Mouse (Mus musculus) midbrain, embryonic 14.5 days (tissue): ENCODE data around the gene Pgpep1. TPM values are rescaled to one million over a fixed set of nuclear protein-coding genes. Genes with fewer than 3 reads are reported as not detected.

ENCODE experiments used
- ATAC-seq: fragments of 200-750 bp; cut with Nextera tagmentation; 2 replicates; pipeline ENCODE4 v1.8.0; 2017; ENCODE audit warnings: moderate number of reproducible peaks, moderate library complexity; ENCODE audit not compliant: low FRiP score, low TSS enrichment
- DNase-seq: peaks from one replicate; pipeline ENCODE4 v3.0.0-alpha.2; 2015
- H3K27ac ChIP-seq: fragments of 300-500 bp; sonication (generic); replicated peaks from 2 replicates; pipeline ENCODE4 v1.5.1; 2014; ENCODE audit warnings: mild to moderate bottlenecking, low read depth, low read length, moderate library complexity
- H3K27me3 ChIP-seq: fragments of 300-500 bp; sonication (generic); 2 replicates; pipeline ENCODE4 v1.6.1; 2014; ENCODE audit warnings: low read length, control low read depth, mixed read lengths; ENCODE audit not compliant: control insufficient read depth, insufficient read depth
- H3K36me3 ChIP-seq: fragments of 300-500 bp; sonication (generic); 2 replicates; pipeline ENCODE4 v1.6.1; 2014; ENCODE audit warnings: low read length, control low read depth; ENCODE audit not compliant: control insufficient read depth, insufficient read depth
- H3K4me1 ChIP-seq: fragments of 300-500 bp; sonication (generic); 2 replicates; pipeline ENCODE4 v1.6.1; 2014; ENCODE audit warnings: mild to moderate bottlenecking, antibody characterized with exemption, low read length, control low read depth; ENCODE audit not compliant: control insufficient read depth, insufficient read depth
- H3K4me2 ChIP-seq: fragments of 300-500 bp; sonication (generic); 2 replicates; pipeline ENCODE4 v1.6.1; 2014; ENCODE audit warnings: mild to moderate bottlenecking, low read length, moderate library complexity
- H3K4me3 ChIP-seq: fragments of 300-500 bp; sonication (generic); replicated peaks from 2 replicates; pipeline ENCODE4 v1.5.1; 2014; ENCODE audit warnings: low read depth, low read length
- H3K9ac ChIP-seq: fragments of 300-500 bp; sonication (generic); replicated peaks from 2 replicates; pipeline ENCODE4 v1.6.1; 2014; ENCODE audit warnings: mild to moderate bottlenecking, low read length, moderate library complexity
- H3K9me3 ChIP-seq: fragments of 300-500 bp; sonication (generic); 2 replicates; pipeline ENCODE4 v1.6.1; 2016; ENCODE audit warnings: low read length, control low read depth, mixed read lengths; ENCODE audit not compliant: control insufficient read depth
- WGBS: fragments of 180-500 bp; shearing (Covaris S2); extraction: QIAGEN DNeasy Blood & Tissue Kit; methylation state at CpG from one replicate; pipeline ENCODE4 v1.1.7; 2014; 5-methylcytosine and 5-hydroxymethylcytosine counted together
- polyA plus RNA-seq: library from polyadenylated mRNA; unstranded; fragments of >200 nt; fragmentation: Nextera tagmentation; extraction: Ambion mirVana; gene quantifications from 2 replicates; pipeline ENCODE4 v1.2.1, GENCODE M21; 2014

Pgpep1 gene
- polyA plus RNA-seq, 1 experiment from 2014 or later, result 95.8 TPM

- no peak for DNase-seq
- Histone ChIP-seq H3K9me3 (no peaks in the 10 kb centered on the region), H3K9ac (no peak overlapping the region), H3K4me2 (no peak overlapping the region), H3K36me3 (peaks cover 23% of the 10 kb centered on the region), H3K27ac (no peak overlapping the region), H3K4me3 (no peak overlapping the region), H3K27me3 (no peaks in the 10 kb centered on the region), H3K4me1 (0 out of 2 replicates have a peak, but pooled peaks cover 4% of the 10 kb centered on the region)
- ATAC-seq, result no peak
- 81% methylated on average over 3 of the region's 3 CpGs for WGBS
Observed at GRCm38 (mm10) chr8:70681410-70681809, 21.2 kb upstream of the Pgpep1 start.

- Histone ChIP-seq H3K36me3 (peaks cover 23% of the 10 kb centered on the region), H3K4me2 (no peak overlapping the region), H3K4me1 (0 out of 2 replicates have a peak, but pooled peaks cover 4% of the 10 kb centered on the region), H3K27me3 (no peaks in the 10 kb centered on the region), H3K9me3 (no peaks in the 10 kb centered on the region), H3K27ac (no peak overlapping the region), H3K4me3 (no peak overlapping the region), H3K9ac (no peak overlapping the region)
- DNase-seq (no peak), ATAC-seq (no peak)
- WGBS, result 89% methylated on average over 3 of the region's 3 CpGs
Observed at GRCm38 (mm10) chr8:70680039-70680438, 19.9 kb upstream of the Pgpep1 start.

GRCm38 (mm10) chr8:70679404-70679803, 19.2 kb upstream of the Pgpep1 start:
- no peak for ATAC-seq
- no peak for DNase-seq
- no peaks in the 10 kb centered on the region for H3K27me3 ChIP-seq
- peaks cover 8% of the 10 kb centered on the region for H3K4me1 ChIP-seq
- no peak overlapping the region for H3K4me2 ChIP-seq
- no peak overlapping the region for H3K27ac ChIP-seq
- peaks cover 23% of the 10 kb centered on the region for H3K36me3 ChIP-seq
- no peak overlapping the region for H3K9ac ChIP-seq
- no peak overlapping the region for H3K4me3 ChIP-seq
- WGBS, result 89% methylated on average over 4 of the region's 4 CpGs
- H3K9me3 ChIP-seq, result no peaks in the 10 kb centered on the region

- DNase-seq (no peak), ATAC-seq (no peak)
- no peak overlapping the region for H3K9ac ChIP-seq
Observed at GRCm38 (mm10) chr8:70678679-70679078, 18.5 kb upstream of the Pgpep1 start.

GRCm38 (mm10) chr8:70677451-70678080, 17.4 kb upstream of the Pgpep1 start:
- Histone ChIP-seq H3K9ac (no peak overlapping the region), H3K9me3 (no peaks in the 10 kb centered on the region), H3K4me1 (peaks cover 12% of the 10 kb centered on the region), H3K4me2 (no peak overlapping the region), H3K36me3 (peaks cover 23% of the 10 kb centered on the region), H3K27ac (no peak overlapping the region), H3K27me3 (no peaks in the 10 kb centered on the region), H3K4me3 (no peak overlapping the region)
- 94% methylated on average over 15 of the region's 15 CpGs for WGBS
- no peak for DNase-seq
- no peak for ATAC-seq

More at GRCm38 (mm10) chr8:70678679-70679078, 18.5 kb upstream of the Pgpep1 start:
- Histone ChIP-seq H3K4me3 (no peak overlapping the region), H3K27ac (no peak overlapping the region), H3K9me3 (no peaks in the 10 kb centered on the region), H3K36me3 (peaks cover 23% of the 10 kb centered on the region), H3K4me1 (peaks cover 12% of the 10 kb centered on the region), H3K4me2 (no peak overlapping the region), H3K27me3 (no peaks in the 10 kb centered on the region)

DNA sequence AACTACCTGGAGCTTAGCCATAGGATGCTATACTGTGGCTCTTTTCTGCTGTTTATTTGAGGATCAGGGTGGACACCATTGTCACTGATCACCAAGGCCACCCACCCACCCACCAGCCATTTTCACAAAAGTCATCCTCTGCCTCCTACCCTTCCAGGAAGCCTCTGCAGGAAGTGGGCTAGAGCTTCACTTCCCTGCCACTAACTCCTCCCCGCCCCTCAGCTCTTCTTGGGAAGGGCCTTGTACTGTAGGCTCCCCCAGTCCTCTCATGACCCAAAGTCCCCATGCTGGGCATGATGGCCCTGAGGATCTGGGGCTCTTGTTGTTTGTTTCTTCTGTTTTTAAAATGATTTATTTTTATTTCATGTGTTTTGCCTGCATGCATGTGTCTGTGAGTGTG, 15.1 kb upstream of the Pgpep1 start:
- Histone ChIP-seq H3K9me3 (no peaks in the 10 kb centered on the region), H3K4me3 (no peak overlapping the region), H3K4me1 (peaks cover 12% of the 10 kb centered on the region), H3K4me2 (no peak overlapping the region), H3K36me3 (peaks cover 23% of the 10 kb centered on the region), H3K27me3 (no peaks in the 10 kb centered on the region), H3K27ac (no peak overlapping the region), H3K9ac (no peak overlapping the region)
- WGBS, result 100% methylated on average over 1 of the region's 1 CpGs
- no peak for DNase-seq
- no peak for ATAC-seq

DNA sequence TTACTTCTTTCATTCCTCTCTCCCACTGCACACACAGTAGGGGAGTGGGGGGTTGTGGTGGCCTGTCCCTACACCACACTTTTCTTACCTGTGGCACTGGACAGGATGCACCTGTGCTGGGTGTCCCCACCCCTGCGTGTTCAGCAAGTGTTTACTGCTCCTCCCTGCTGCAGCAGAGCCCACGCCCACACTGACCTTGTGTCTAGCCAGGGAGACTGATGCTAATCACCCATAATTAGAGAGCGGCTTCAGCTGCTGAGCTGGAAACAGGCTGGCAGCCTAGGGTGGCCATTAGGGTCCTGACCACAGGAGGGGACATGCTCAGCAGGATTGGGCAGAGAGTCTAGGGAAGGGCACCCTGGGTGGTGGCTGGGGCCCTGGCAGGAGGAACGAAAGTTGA, 14.5 kb upstream of the Pgpep1 start:
- ATAC-seq, result no peak
- no peak overlapping the region for H3K9ac ChIP-seq
- H3K36me3 ChIP-seq, result peaks cover 23% of the 10 kb centered on the region
- no peaks in the 10 kb centered on the region for H3K9me3 ChIP-seq
- H3K27me3 ChIP-seq, result no peaks in the 10 kb centered on the region
- H3K4me2 ChIP-seq, result peak overlapping the region; percentile 90; the same call in 1 of the 2 replicates
- DNase-seq, result no peak
- H3K4me1 ChIP-seq, result peaks cover 12% of the 10 kb centered on the region
- H3K4me3 ChIP-seq, result no peak overlapping the region
- H3K27ac ChIP-seq, result 0 out of 2 replicates have a peak overlapping the region, but pooled peaks have one; percentile 27
- 92% methylated on average over 4 of the region's 4 CpGs for WGBS

- Histone ChIP-seq H3K4me1 (peaks cover 12% of the 10 kb centered on the region), H3K9ac (peak overlapping the region; percentile 68), H3K4me3 (peak overlapping the region; percentile 63), H3K36me3 (peaks cover 18% of the 10 kb centered on the region), H3K27ac (peak overlapping the region; percentile 97), H3K27me3 (no peaks in the 10 kb centered on the region), H3K9me3 (no peaks in the 10 kb centered on the region), H3K4me2 (peak overlapping the region; percentile 90)
- DNase-seq, result no peak
- ATAC-seq, result no peak
- 92% methylated on average over 3 of the region's 3 CpGs for WGBS
Observed at GRCm38 (mm10) chr8:70674109-70674508, 13.9 kb upstream of the Pgpep1 start.
